Comparison of ENCODE assay signal across 14 mouse cellular contexts in genomic region chr2:181673501-181673900, GRCm38 (mm10). TPM values are rescaled to one million over a fixed set of nuclear protein-coding genes. Genes with fewer than 3 reads are reported as not detected.
DNase-seq lines count a peak whose midpoint lies in the region; ATAC-seq lines count a peak whose summit lies in the region.
"Had no signal": no experiment of that assay in that cellular context is flagged by ENCODE, and none has a peak within 500 bp of the region (broad histone marks: within the 10 kb centered on the region; RNA-seq: fewer than 3 reads in every experiment).

No protein-coding gene starts in this region.

- no peaks in the 10 kb centered on the region for H3K36me3 ChIP-seq in heart, embryonic 16.5 days (ENCODE audit: control insufficient read depth, insufficient read depth)
- no peaks in the 10 kb centered on the region for H3K36me3 ChIP-seq in neural tube, embryonic 13.5 days
- no peaks in the 10 kb centered on the region; the same call in 1 of the 2 replicates for H3K36me3 ChIP-seq in embryonic facial prominence, embryonic 15.5 days

- peaks cover 48% of the 10 kb centered on the region for H3K27me3 ChIP-seq in heart, embryonic 16.5 days (ENCODE audit: control insufficient read depth, insufficient read depth, low read length)
- peaks cover 53% of the 10 kb centered on the region for H3K27me3 ChIP-seq in neural tube, embryonic 13.5 days
- peaks cover 46% of the 10 kb centered on the region for H3K27me3 ChIP-seq in embryonic facial prominence, embryonic 15.5 days

- ATAC-seq in heart, embryonic 16.5 days (replicated peaks; ENCODE audit: extremely low read depth, insufficient read depth, low FRiP score): no peak
- ATAC-seq in neural tube, embryonic 13.5 days (ENCODE audit: low read depth): no peak
- no peak for ATAC-seq in embryonic facial prominence, embryonic 15.5 days (ENCODE audit: insufficient number of reproducible peaks, low FRiP score, low TSS enrichment, low read depth)
- ATAC-seq: forebrain, postnatal 0 days had no signal

- no peaks in the 10 kb centered on the region for H3K9me3 ChIP-seq in heart, embryonic 16.5 days (replicated peaks; ENCODE audit: control insufficient read depth, low read length)
- H3K9me3 ChIP-seq in neural tube, embryonic 13.5 days: no peaks in the 10 kb centered on the region
- H3K9me3 ChIP-seq in embryonic facial prominence, embryonic 15.5 days (replicated peaks): no peaks in the 10 kb centered on the region

- H3K27ac ChIP-seq in heart, embryonic 16.5 days (ENCODE audit: low read length): peak overlapping the region; percentile 20; the same call in 1 of the 2 replicates
- 0 out of 2 replicates have a peak overlapping the region, but pooled peaks have one; percentile 18 for H3K27ac ChIP-seq in neural tube, embryonic 13.5 days (replicated peaks)
- H3K27ac ChIP-seq in embryonic facial prominence, embryonic 15.5 days (replicated peaks): peak overlapping the region; percentile 76

- WGBS in heart, embryonic 16.5 days: 54% methylated on average over 1 of the region's 1 CpGs
- 52% methylated on average over 1 of the region's 1 CpGs for whole genome bisulfite sequencing in neural tube, embryonic 13.5 days
- 29% methylated on average over 1 of the region's 1 CpGs for WGBS in embryonic facial prominence, embryonic 15.5 days

- H3K9ac ChIP-seq in heart, embryonic 16.5 days (ENCODE audit: low read length): no peak overlapping the region
- no peak overlapping the region for H3K9ac ChIP-seq in neural tube, embryonic 13.5 days
- H3K9ac ChIP-seq in embryonic facial prominence, embryonic 15.5 days: no peak overlapping the region
- H3K9ac ChIP-seq: forebrain, postnatal 0 days; lung, embryonic 14.5 days had no signal

- H3K4me1 ChIP-seq in heart, embryonic 16.5 days (ENCODE audit: control insufficient read depth, insufficient read depth, low read length): peaks cover 17% of the 10 kb centered on the region
- H3K4me1 ChIP-seq in neural tube, embryonic 13.5 days (replicated peaks): peaks cover 44% of the 10 kb centered on the region
- H3K4me1 ChIP-seq in embryonic facial prominence, embryonic 15.5 days: peaks cover 56% of the 10 kb centered on the region

- no peak overlapping the region for H3K4me2 ChIP-seq in heart, embryonic 16.5 days (ENCODE audit: low read depth, low read length)
- H3K4me2 ChIP-seq in neural tube, embryonic 13.5 days: no peak overlapping the region
- no peak overlapping the region for H3K4me2 ChIP-seq in embryonic facial prominence, embryonic 15.5 days (replicated peaks)
- H3K4me2 ChIP-seq: lung, embryonic 14.5 days had no signal

- DNase-seq in heart, postnatal 4 days: no peak
- no peak for DNase-seq in neural tube, embryonic 10.5 days (ENCODE audit: extremely low spot score, low spot score)
- peak; percentile 75 for DNase-seq in testis, postnatal 10 days (ENCODE audit: low spot score)
- no peak for DNase-seq in urinary bladder, postnatal 36 days (ENCODE audit: low spot score in 2 of 2)
- DNase-seq in layer of hippocampus, adult 9-10 months (ENCODE audit: low spot score): no peak
- DNase-seq: forebrain, postnatal 0 days; heart, postnatal 10 days; lung, embryonic 14.5 days; right cerebral cortex, postnatal 4 days; thymus, postnatal 14 days had no signal

- no peak overlapping the region for H3K4me3 ChIP-seq in heart, embryonic 16.5 days (ENCODE audit: low read length)
- no peak overlapping the region for H3K4me3 ChIP-seq in neural tube, embryonic 13.5 days
- H3K4me3 ChIP-seq in embryonic facial prominence, embryonic 15.5 days (replicated peaks): no peak overlapping the region

RNA-seq across cellular contexts. Expression of gene Sox18, which starts 2.1 kb away (rescaled TPM):
- 53.6 and 55.9 TPM in 2 replicates for polyA plus RNA-seq in heart, embryonic 16.5 days (2015; fragmentation: Nextera tagmentation; extraction: Ambion mirVana)
- total RNA-seq in heart, postnatal 4 days (2021): 10 to 100 TPM; 75.9 to 80.3 TPM
- polyA plus RNA-seq in neural tube, embryonic 13.5 days (2015; fragmentation: Nextera tagmentation; extraction: Ambion mirVana): 18.9 and 22.2 TPM in 2 replicates
- 65.1 and 75.3 TPM in 2 replicates for polyA plus RNA-seq in embryonic facial prominence, embryonic 15.5 days (2015; fragmentation: Nextera tagmentation; extraction: Ambion mirVana)

RNA-seq across cellular contexts. Expression of gene Tcea2, which starts 6.6 kb away (rescaled TPM):
- 17.6 and 19.6 TPM in 2 replicates for polyA plus RNA-seq in heart, embryonic 16.5 days (2015; fragmentation: Nextera tagmentation; extraction: Ambion mirVana)
- 10 to 100 TPM in 1 of 2 experiments, 1 to 10 TPM in 1; 9.9 to 11.1 TPM for total RNA-seq in heart, postnatal 4 days (2021)
- polyA plus RNA-seq in neural tube, embryonic 13.5 days (2015; fragmentation: Nextera tagmentation; extraction: Ambion mirVana): 33.9 and 37.8 TPM in 2 replicates
- 24.0 and 25.7 TPM in 2 replicates for polyA plus RNA-seq in embryonic facial prominence, embryonic 15.5 days (2015; fragmentation: Nextera tagmentation; extraction: Ambion mirVana)

RNA-seq across cellular contexts. Expression of gene Gm29797, which starts 16.7 kb away (rescaled TPM):
- not detected in 2 replicates for polyA plus RNA-seq in heart, embryonic 16.5 days (2015; fragmentation: Nextera tagmentation; extraction: Ambion mirVana)
- not detected for total RNA-seq in heart, postnatal 4 days (2021)
- polyA plus RNA-seq in neural tube, embryonic 13.5 days (2015; fragmentation: Nextera tagmentation; extraction: Ambion mirVana): not detected in 2 replicates
- polyA plus RNA-seq in embryonic facial prominence, embryonic 15.5 days (2015; fragmentation: Nextera tagmentation; extraction: Ambion mirVana): 0.24 and 0.31 TPM in 2 replicates
- total RNA-seq: forebrain, postnatal 0 days; heart, postnatal 10 days had no signal
- polyA plus RNA-seq: forebrain, postnatal 0 days; lung, embryonic 14.5 days had no signal

RNA-seq across cellular contexts. Expression of gene Rgs19, which starts 20.3 kb away (rescaled TPM):
- 34.5 and 40.2 TPM in 2 replicates for polyA plus RNA-seq in heart, embryonic 16.5 days (2015; fragmentation: Nextera tagmentation; extraction: Ambion mirVana)
- 10 to 100 TPM; 11.3 to 15.8 TPM for total RNA-seq in heart, postnatal 4 days (2021)
- polyA plus RNA-seq in neural tube, embryonic 13.5 days (2015; fragmentation: Nextera tagmentation; extraction: Ambion mirVana): 42.7 and 49.2 TPM in 2 replicates
- 72.2 and 79.7 TPM in 2 replicates for polyA plus RNA-seq in embryonic facial prominence, embryonic 15.5 days (2015; fragmentation: Nextera tagmentation; extraction: Ambion mirVana)

RNA-seq across cellular contexts. Expression of gene Lkaaear1, which starts 24.7 kb away (rescaled TPM):
- not detected in 2 replicates for polyA plus RNA-seq in heart, embryonic 16.5 days (2015; fragmentation: Nextera tagmentation; extraction: Ambion mirVana)
- not detected for total RNA-seq in heart, postnatal 4 days (2021)
- not detected in 2 replicates for polyA plus RNA-seq in neural tube, embryonic 13.5 days (2015; fragmentation: Nextera tagmentation; extraction: Ambion mirVana)
- not detected in 2 replicates for polyA plus RNA-seq in embryonic facial prominence, embryonic 15.5 days (2015; fragmentation: Nextera tagmentation; extraction: Ambion mirVana)
- total RNA-seq: forebrain, postnatal 0 days; heart, postnatal 10 days; left cerebral cortex, adult 18-20 months had no signal
- polyA plus RNA-seq: forebrain, postnatal 0 days; lung, embryonic 14.5 days had no signal

Comparison
In these comparisons a context has a peak if more than half of its experiments do, and no peak if none do; other contexts are left out.
1. H3K27ac ChIP-seq: peak in every context shown above with its lines; median percentile 76 in embryonic facial prominence, embryonic 15.5 days; 20 in heart, embryonic 16.5 days; 18 in neural tube, embryonic 13.5 days.